Mouse (Mus musculus) retina, postnatal 1 day (tissue): ENCODE results near the gene Pip.

Experiments
- DNase-seq: peaks from one replicate; pipeline ENCODE4 v3.0.0-alpha.2; 2012

Gene Pip

GRCm38 (mm10) chr6:41847235-41847634 is at the start of gene Pip:
Gene Pip, plus strand, starts transcription at chr6:41847535.
- DNase-seq: no peak

GRCm38 (mm10) chr6:41824086-41824485 is 23.2 kb upstream of the Pip start:
- no peak for DNase-seq

- DNase-seq: no peak
Measured at GRCm38 (mm10) chr6:41829516-41829915, 17.8 kb upstream of the Pip start.

- no peak for DNase-seq
Measured at GRCm38 (mm10) chr6:41852689-41853088, 5.4 kb downstream of the Pip start, which contains the start of gene Sval2. Gene Sval2, plus strand, starts transcription at chr6:41852989.

- no peak for DNase-seq
Measured at GRCm38 (mm10) chr6:41864038-41864437, 16.7 kb downstream of the Pip start.
